Mouse (Mus musculus) lung, postnatal 0 days (tissue): ENCODE measurements around the gene Kcnc1. TPM values are rescaled to one million over a fixed set of nuclear protein-coding genes. Genes with fewer than 3 reads are reported as not detected.

ENCODE experiments used
- ATAC-seq: fragments of 200-750 bp; cut with Nextera tagmentation; 2 replicates; pipeline ENCODE4 v1.8.0; 2017; ENCODE audit warnings: moderate library complexity
- DNase-seq: peaks from one replicate; pipeline ENCODE4 v3.0.0-alpha.2; 2016; ENCODE audit warnings: low spot score
- H3K27ac ChIP-seq: fragments of 300-500 bp; sonication (generic); 2 replicates; pipeline ENCODE4 v1.5.1; 2014; ENCODE audit warnings: antibody characterized with exemption, mild to moderate bottlenecking, low read length, mixed read lengths
- H3K27me3 ChIP-seq: fragments of 300-500 bp; sonication (generic); replicated peaks from 2 replicates; pipeline ENCODE4 v1.6.1; 2014; ENCODE audit warnings: low read length, mixed read lengths; ENCODE audit not compliant: insufficient read depth
- H3K36me3 ChIP-seq: fragments of 300-500 bp; sonication (generic); 2 replicates; pipeline ENCODE4 v1.6.1; 2014; ENCODE audit warnings: low read length, mixed read lengths; ENCODE audit not compliant: insufficient read depth
- H3K4me1 ChIP-seq: fragments of 300-500 bp; sonication (generic); 2 replicates; pipeline ENCODE4 v1.6.1; 2014; ENCODE audit warnings: antibody characterized with exemption, low read depth, low read length, mixed read lengths; ENCODE audit not compliant: insufficient read depth
- H3K4me2 ChIP-seq: fragments of 300-500 bp; sonication (generic); replicated peaks from 2 replicates; pipeline ENCODE4 v1.6.1; 2014; ENCODE audit warnings: low read depth, mild to moderate bottlenecking, low read length, moderate library complexity, mixed read lengths
- H3K4me3 ChIP-seq: fragments of 300-500 bp; sonication (generic); 2 replicates; pipeline ENCODE4 v1.5.1; 2014; ENCODE audit warnings: low read depth, low read length
- H3K9ac ChIP-seq: fragments of 300-500 bp; sonication (generic); replicated peaks from 2 replicates; pipeline ENCODE4 v1.6.1; 2014; ENCODE audit warnings: low read depth, mild to moderate bottlenecking
- H3K9me3 ChIP-seq: fragments of 300-500 bp; sonication (generic); 2 replicates; pipeline ENCODE4 v1.6.1; 2016; ENCODE audit warnings: low read length, mixed read lengths
- CTCF ChIP-seq: IDR thresholded peaks from 2 replicates; pipeline ENCODE4 v1.5.1; 2016; ENCODE audit warnings: antibody characterized with exemption, mild to moderate bottlenecking
- EP300 ChIP-seq: IDR thresholded peaks from 2 replicates; pipeline ENCODE4 v1.6.1; 2016; ENCODE audit warnings: antibody characterized with exemption, mild to moderate bottlenecking, control low read depth
- WGBS: fragments of 180-500 bp; shearing (Covaris S2); extraction: QIAGEN DNeasy Blood & Tissue Kit; methylation state at CpG from one replicate; pipeline ENCODE4 v1.1.7; 2014; 5-methylcytosine and 5-hydroxymethylcytosine counted together
- polyA plus RNA-seq: library from polyadenylated mRNA; unstranded; fragments of >200 nt; fragmentation: Nextera tagmentation; extraction: Ambion mirVana; gene quantifications from 2 replicates; pipeline ENCODE4 v1.2.1, GENCODE M21; 2015

Gene Kcnc1
- polyA plus RNA-seq, 1 experiment from 2014 or later = 0.07 TPM

GRCm38 (mm10) chr7:46353875-46354274, 42.4 kb upstream of the Kcnc1 start:
- no peaks in the 10 kb centered on the region for H3K9me3 ChIP-seq
- no peak overlapping the region for H3K9ac ChIP-seq
- no peaks in the 10 kb centered on the region for H3K36me3 ChIP-seq
- no peak for DNase-seq
- H3K4me2 ChIP-seq = no peak overlapping the region
- H3K4me3 ChIP-seq = no peak overlapping the region
- H3K27me3 ChIP-seq = 0 out of 2 replicates have a peak, but pooled peaks cover 8% of the 10 kb centered on the region
- ATAC-seq = no peak
- H3K27ac ChIP-seq = no peak overlapping the region
- 18% methylated on average over 4 of the region's 4 CpGs for WGBS
- TF ChIP-seq CTCF = no peak
- TF ChIP-seq EP300 = no peak
- no peaks in the 10 kb centered on the region for H3K4me1 ChIP-seq

- Histone ChIP-seq H3K36me3 (no peaks in the 10 kb centered on the region), H3K4me1 (no peaks in the 10 kb centered on the region), H3K27ac (no peak overlapping the region), H3K9ac (no peak overlapping the region), H3K9me3 (no peaks in the 10 kb centered on the region), H3K4me2 (no peak overlapping the region), H3K4me3 (no peak overlapping the region), H3K27me3 (no peaks in the 10 kb centered on the region)
- no peak for DNase-seq
- ATAC-seq = no peak
- TF ChIP-seq EP300 (no peak), CTCF (no peak)
Observed at GRCm38 (mm10) chr7:46361776-46362175, 34.5 kb upstream of the Kcnc1 start.

GRCm38 (mm10) chr7:46364154-46364553, 32.1 kb upstream of the Kcnc1 start:
- no peak overlapping the region for H3K27ac ChIP-seq
- no peaks in the 10 kb centered on the region for H3K9me3 ChIP-seq
- H3K27me3 ChIP-seq = no peaks in the 10 kb centered on the region
- H3K4me1 ChIP-seq = no peaks in the 10 kb centered on the region
- no peak for TF ChIP-seq CTCF
- TF ChIP-seq EP300 = no peak
- ATAC-seq = no peak
- no peak overlapping the region for H3K9ac ChIP-seq
- 37% methylated on average over 5 of the region's 5 CpGs for WGBS
- DNase-seq = no peak
- H3K4me3 ChIP-seq = no peak overlapping the region
- H3K36me3 ChIP-seq = no peaks in the 10 kb centered on the region
- no peak overlapping the region for H3K4me2 ChIP-seq

- no peak overlapping the region for H3K27ac ChIP-seq
- no peaks in the 10 kb centered on the region for H3K4me1 ChIP-seq
- H3K9ac ChIP-seq = no peak overlapping the region
- ATAC-seq (no peak), DNase-seq (no peak)
- WGBS = 73% methylated on average over 1 of the region's 1 CpGs
- H3K36me3 ChIP-seq = no peaks in the 10 kb centered on the region
- H3K4me2 ChIP-seq = no peak overlapping the region
- no peaks in the 10 kb centered on the region for H3K27me3 ChIP-seq
- no peak overlapping the region for H3K4me3 ChIP-seq
- TF ChIP-seq EP300 = no peak
- TF ChIP-seq CTCF = no peak
- H3K9me3 ChIP-seq = no peaks in the 10 kb centered on the region
Observed at GRCm38 (mm10) chr7:46365810-46366209, 30.5 kb upstream of the Kcnc1 start.

- no peak for DNase-seq
Observed at GRCm38 (mm10) chr7:46371104-46371503, 25.2 kb upstream of the Kcnc1 start.

GRCm38 (mm10) chr7:46376172-46377007, 19.9 kb upstream of the Kcnc1 start, which contains the start of gene Myod1:
Myod1 (plus strand) TSS chr7:46376474.
- Histone ChIP-seq H3K27ac (no peak within 1 kb of the TSS), H3K36me3 (no peaks in the 10 kb centered on the region), H3K27me3 (peaks cover 37% of the 10 kb centered on the region), H3K9me3 (no peaks in the 10 kb centered on the region), H3K4me1 (no peaks in the 10 kb centered on the region), H3K4me3 (no peak within 1 kb of the TSS), H3K4me2 (no peak within 1 kb of the TSS), H3K9ac (no peak within 1 kb of the TSS)
- WGBS = 5% methylated on average over 43 of the region's 44 CpGs
- ATAC-seq (no peak), DNase-seq (no peak)
- TF ChIP-seq EP300 = no peak
- no peak for TF ChIP-seq CTCF

More at GRCm38 (mm10) chr7:46371104-46371503, 25.2 kb upstream of the Kcnc1 start:
- Histone ChIP-seq H3K9me3 (no peaks in the 10 kb centered on the region), H3K36me3 (no peaks in the 10 kb centered on the region), H3K27ac (no peak overlapping the region), H3K4me1 (no peaks in the 10 kb centered on the region), H3K27me3 (peaks cover 9% of the 10 kb centered on the region), H3K4me2 (no peak overlapping the region), H3K9ac (no peak overlapping the region), H3K4me3 (no peak overlapping the region)
- WGBS = 59% methylated on average over 4 of the region's 4 CpGs
- no peak for ATAC-seq
- TF ChIP-seq CTCF (no peak), EP300 (no peak)
